Mouse (Mus musculus): ENCODE results near the gene Dgke. TPM values are rescaled to one million over a fixed set of nuclear protein-coding genes. Genes with fewer than 3 reads are reported as not detected.

The Dgke gene
- polyA plus RNA-seq, 1 experiment from 2014 or later, result 4.5 TPM

DNA sequence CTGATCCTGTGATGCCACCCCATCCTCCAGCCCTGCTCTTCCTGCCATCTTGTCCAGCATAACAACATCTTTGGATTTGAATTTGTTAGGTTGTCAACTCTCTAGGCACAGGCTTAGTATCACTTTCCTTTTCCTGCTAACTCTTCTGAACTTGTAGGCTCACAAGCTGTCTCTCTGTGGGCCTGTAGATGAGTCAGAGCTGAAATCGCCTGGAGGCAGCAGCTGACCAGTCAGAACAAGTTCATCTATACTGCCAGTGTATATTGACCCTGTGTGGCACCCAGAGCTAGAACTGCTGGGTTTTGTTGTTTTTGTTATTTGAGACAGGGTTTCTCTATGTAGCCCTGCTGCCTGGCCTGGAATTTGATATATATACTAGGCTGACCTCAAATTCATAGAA, 35.5 kb downstream of the Dgke start:
- ATAC-seq (ENCODE audit: low read depth), result no peak
- H3K27me3 ChIP-seq (ENCODE audit: control insufficient read depth, insufficient read depth, low read depth, low read length), result no peaks in the 10 kb centered on the region
- H3K4me2 ChIP-seq (ENCODE audit: low read depth, low read length), result no peak overlapping the region
- no peak overlapping the region for H3K9ac ChIP-seq (ENCODE audit: low read length)
- no peak overlapping the region for H3K27ac ChIP-seq (ENCODE audit: low read length)
- WGBS, result 69% methylated on average over 1 of the region's 1 CpGs
- H3K4me1 ChIP-seq (replicated peaks; ENCODE audit: control insufficient read depth, insufficient read depth, low read length), result peaks cover 10% of the 10 kb centered on the region
- no peak overlapping the region for H3K4me3 ChIP-seq (ENCODE audit: low read length)
- H3K9me3 ChIP-seq (ENCODE audit: control insufficient read depth, low read length), result no peaks in the 10 kb centered on the region
- no peaks in the 10 kb centered on the region for H3K36me3 ChIP-seq (ENCODE audit: control insufficient read depth, insufficient read depth, low read length)

DNA sequence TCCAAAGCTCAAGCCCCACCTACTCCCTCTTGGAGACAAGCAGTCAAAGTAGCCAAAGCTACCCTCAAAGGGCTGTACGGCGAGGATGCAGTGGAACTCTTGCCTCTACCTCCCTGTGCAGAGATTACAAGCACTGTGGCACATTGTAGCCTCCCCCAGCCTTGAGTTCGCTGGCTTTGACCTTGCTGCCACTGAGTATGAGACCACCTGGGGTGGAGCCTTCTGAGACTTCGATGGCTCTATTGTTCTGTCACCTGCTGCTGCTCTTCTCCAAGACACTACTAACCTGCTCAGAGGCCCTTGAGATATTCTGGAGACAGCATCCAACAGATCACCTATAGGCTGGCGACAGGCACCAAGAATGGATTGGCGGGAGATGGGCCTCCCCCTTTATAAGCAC, 36.1 kb downstream of the Dgke start:
- Histone ChIP-seq H3K4me3 (ENCODE audit: low read length) (no peak overlapping the region), H3K4me2 (ENCODE audit: low read depth, low read length) (no peak overlapping the region), H3K9me3 (ENCODE audit: control insufficient read depth, low read length) (no peaks in the 10 kb centered on the region), H3K9ac (ENCODE audit: low read length) (no peak overlapping the region), H3K36me3 (ENCODE audit: control insufficient read depth, insufficient read depth, low read length) (no peaks in the 10 kb centered on the region), H3K27ac (ENCODE audit: low read length) (no peak overlapping the region), H3K27me3 (ENCODE audit: control insufficient read depth, insufficient read depth, low read depth, low read length) (no peaks in the 10 kb centered on the region), H3K4me1 (replicated peaks; ENCODE audit: control insufficient read depth, insufficient read depth, low read length) (peaks cover 10% of the 10 kb centered on the region)
- WGBS, result 73% methylated on average over 6 of the region's 6 CpGs
- ATAC-seq (ENCODE audit: low read depth), result no peak

DNA sequence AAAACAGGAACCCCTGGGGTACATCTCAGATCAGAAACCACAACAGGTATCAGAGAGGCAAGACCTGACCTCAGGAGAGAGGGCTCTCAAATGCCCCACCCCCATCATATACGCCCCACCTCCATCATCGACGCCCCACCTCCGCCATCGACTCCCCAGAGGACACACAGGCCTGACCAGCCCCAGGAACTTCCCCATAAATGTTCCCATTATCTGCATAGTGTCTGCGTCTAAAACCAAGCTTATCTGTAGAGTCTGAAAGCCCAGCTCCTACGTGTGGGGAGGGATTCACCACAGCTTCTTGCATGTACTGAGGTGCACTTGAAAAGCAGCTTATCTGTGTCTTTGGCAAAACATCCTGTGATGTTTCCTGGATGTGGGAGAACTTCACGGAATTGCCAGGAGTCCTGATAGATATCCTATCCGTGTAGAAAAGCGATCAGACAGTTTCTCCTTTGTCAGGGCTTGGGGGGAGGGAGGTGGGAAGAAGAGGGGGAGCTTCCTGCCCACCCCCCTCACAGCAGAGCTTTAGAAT, 37.7 kb downstream of the Dgke start:
- peak overlapping the region; percentile 7 for H3K27ac ChIP-seq (ENCODE audit: low read length)

DNA sequence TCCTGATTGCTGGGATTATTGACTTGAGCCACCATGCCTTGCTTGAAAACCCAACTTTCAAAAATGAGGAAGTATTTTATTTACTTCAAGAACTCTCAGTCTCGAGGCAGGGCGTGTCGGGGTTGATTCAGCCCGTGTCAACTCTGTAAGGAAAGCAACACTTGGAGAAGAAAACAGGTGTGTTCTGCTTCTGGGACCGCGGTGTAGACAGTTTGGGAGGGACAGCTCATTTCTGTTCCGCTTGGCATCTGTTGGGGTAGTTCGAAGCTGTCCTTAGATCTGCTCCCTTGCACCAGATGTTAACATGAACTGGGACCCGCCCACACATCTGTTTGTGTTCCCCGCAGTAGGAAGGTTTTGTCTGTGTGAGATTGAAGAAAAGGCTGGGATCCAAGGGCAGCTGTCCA, 38.7 kb downstream of the Dgke start:
- ATAC-seq (ENCODE audit: low read depth), result no peak
- Histone ChIP-seq H3K9ac (ENCODE audit: low read length) (no peak overlapping the region), H3K27ac (ENCODE audit: low read length) (no peak overlapping the region), H3K4me3 (ENCODE audit: low read length) (no peak overlapping the region), H3K9me3 (ENCODE audit: control insufficient read depth, low read length) (no peaks in the 10 kb centered on the region), H3K4me1 (replicated peaks; ENCODE audit: control insufficient read depth, insufficient read depth, low read length) (peaks cover 17% of the 10 kb centered on the region), H3K4me2 (ENCODE audit: low read depth, low read length) (no peak overlapping the region), H3K27me3 (ENCODE audit: control insufficient read depth, insufficient read depth, low read depth, low read length) (no peaks in the 10 kb centered on the region), H3K36me3 (ENCODE audit: control insufficient read depth, insufficient read depth, low read length) (no peaks in the 10 kb centered on the region)
- 60% methylated on average over 10 of the region's 10 CpGs for WGBS

More for the DNA sequence above, 37.7 kb downstream of the Dgke start:
- Histone ChIP-seq H3K9me3 (ENCODE audit: control insufficient read depth, low read length) (no peaks in the 10 kb centered on the region), H3K27me3 (ENCODE audit: control insufficient read depth, insufficient read depth, low read depth, low read length) (no peaks in the 10 kb centered on the region), H3K4me2 (ENCODE audit: low read depth, low read length) (no peak overlapping the region), H3K4me1 (replicated peaks; ENCODE audit: control insufficient read depth, insufficient read depth, low read length) (peaks cover 17% of the 10 kb centered on the region), H3K4me3 (ENCODE audit: low read length) (no peak overlapping the region), H3K36me3 (ENCODE audit: control insufficient read depth, insufficient read depth, low read length) (no peaks in the 10 kb centered on the region), H3K9ac (ENCODE audit: low read length) (no peak overlapping the region)
- 28% methylated on average over 10 of the region's 10 CpGs for WGBS
- no peak for ATAC-seq (ENCODE audit: low read depth)

- Histone ChIP-seq H3K4me3 (ENCODE audit: low read length) (no peak overlapping the region), H3K4me1 (replicated peaks; ENCODE audit: control insufficient read depth, insufficient read depth, low read length) (peaks cover 17% of the 10 kb centered on the region), H3K27ac (ENCODE audit: low read length) (no peak overlapping the region), H3K27me3 (ENCODE audit: control insufficient read depth, insufficient read depth, low read depth, low read length) (no peaks in the 10 kb centered on the region), H3K4me2 (ENCODE audit: low read depth, low read length) (no peak overlapping the region), H3K36me3 (ENCODE audit: control insufficient read depth, insufficient read depth, low read length) (no peaks in the 10 kb centered on the region), H3K9me3 (ENCODE audit: control insufficient read depth, low read length) (no peaks in the 10 kb centered on the region), H3K9ac (ENCODE audit: low read length) (no peak overlapping the region)
- 94% methylated on average over 3 of the region's 3 CpGs for WGBS
- no peak for ATAC-seq (ENCODE audit: low read depth)
These were observed 40.5 kb downstream of the Dgke start for GRCm38 (mm10) chr11:89026117-89026516.

- no peak overlapping the region for H3K9ac ChIP-seq (ENCODE audit: low read length)
- 60% methylated on average over 3 of the region's 3 CpGs for WGBS
- no peak for ATAC-seq (ENCODE audit: low read depth)
- H3K4me2 ChIP-seq (ENCODE audit: low read depth, low read length), result no peak overlapping the region
- H3K27ac ChIP-seq (ENCODE audit: low read length), result no peak overlapping the region
- H3K36me3 ChIP-seq (ENCODE audit: control insufficient read depth, insufficient read depth, low read length), result no peaks in the 10 kb centered on the region
- H3K4me3 ChIP-seq (ENCODE audit: low read length), result no peak overlapping the region
- no peaks in the 10 kb centered on the region for H3K9me3 ChIP-seq (ENCODE audit: control insufficient read depth, low read length)
- H3K27me3 ChIP-seq (ENCODE audit: control insufficient read depth, insufficient read depth, low read depth, low read length), result no peaks in the 10 kb centered on the region
- H3K4me1 ChIP-seq (replicated peaks; ENCODE audit: control insufficient read depth, insufficient read depth, low read length), result peaks cover 17% of the 10 kb centered on the region
These were observed 41.0 kb downstream of the Dgke start for GRCm38 (mm10) chr11:89025603-89026002.

DNA sequence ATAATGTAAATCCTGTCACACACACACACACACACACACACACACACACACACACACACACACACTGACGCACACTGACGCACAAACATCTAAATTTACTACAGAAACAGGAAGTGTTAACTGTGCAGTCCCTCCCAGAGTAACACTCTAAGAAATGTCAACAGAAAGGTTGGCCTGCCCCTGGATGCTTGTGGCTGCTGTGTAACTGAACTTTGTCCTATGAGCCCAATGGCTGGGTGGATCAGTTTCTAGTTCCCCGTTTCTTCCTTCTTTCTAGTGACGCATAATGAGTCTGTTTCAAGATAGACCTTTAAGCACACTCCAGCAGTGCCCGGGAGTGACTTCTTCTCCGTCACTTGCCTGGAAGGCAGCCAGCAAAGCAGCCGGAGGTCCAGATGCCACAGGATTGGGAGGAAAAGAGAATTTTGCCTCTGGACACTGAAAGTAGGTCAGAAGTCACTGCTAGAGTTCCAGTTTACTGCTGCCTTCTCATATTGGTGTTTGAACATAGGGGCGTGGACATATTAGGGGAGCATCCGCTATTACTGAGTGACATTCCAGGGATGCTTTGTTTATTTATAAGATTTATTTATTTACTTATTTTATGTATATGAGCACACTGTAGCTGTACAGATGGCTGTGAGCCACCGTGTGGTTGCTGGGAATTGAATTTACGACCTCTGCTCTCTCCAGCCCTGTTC, 42.3 kb downstream of the Dgke start:
- WGBS, result 23% methylated on average over 11 of the region's 11 CpGs
- peak overlapping the region; percentile 85 for H3K27ac ChIP-seq (ENCODE audit: low read length)

DNA sequence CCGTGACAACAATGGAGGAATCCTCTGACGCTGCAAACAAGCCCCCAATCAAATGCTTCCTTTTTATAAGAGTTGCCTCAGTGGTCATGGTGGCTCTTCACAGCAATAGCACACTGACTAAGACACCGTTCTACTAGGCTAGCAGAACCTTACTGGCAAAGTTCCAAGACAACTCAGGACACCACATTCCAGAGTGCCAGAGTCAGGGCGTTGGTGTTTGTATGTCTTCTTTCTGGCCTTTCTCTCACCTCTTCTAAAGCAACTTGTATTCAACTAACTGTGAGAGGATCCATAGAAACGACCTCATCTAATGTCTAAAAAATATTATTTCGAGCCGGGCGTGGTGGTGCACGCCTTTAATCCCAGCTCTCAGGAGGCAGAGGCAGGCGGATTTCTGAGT, 43.2 kb downstream of the Dgke start:
- H3K4me2 ChIP-seq (ENCODE audit: low read depth, low read length), result no peak overlapping the region
- WGBS, result 55% methylated on average over 10 of the region's 10 CpGs
- no peak for ATAC-seq (ENCODE audit: low read depth)

More for the DNA sequence above, 42.3 kb downstream of the Dgke start:
- no peak overlapping the region for H3K9ac ChIP-seq (ENCODE audit: low read length)
- ATAC-seq (ENCODE audit: low read depth), result peak; percentile 81
- H3K4me3 ChIP-seq (ENCODE audit: low read length), result no peak overlapping the region
- H3K9me3 ChIP-seq (ENCODE audit: control insufficient read depth, low read length), result no peaks in the 10 kb centered on the region
- peaks cover 17% of the 10 kb centered on the region for H3K4me1 ChIP-seq (replicated peaks; ENCODE audit: control insufficient read depth, insufficient read depth, low read length)
- no peaks in the 10 kb centered on the region for H3K36me3 ChIP-seq (ENCODE audit: control insufficient read depth, insufficient read depth, low read length)
- 0 out of 2 replicates have a peak overlapping the region, but pooled peaks have one; percentile 29 for H3K4me2 ChIP-seq (ENCODE audit: low read depth, low read length)
- H3K27me3 ChIP-seq (ENCODE audit: control insufficient read depth, insufficient read depth, low read depth, low read length), result no peaks in the 10 kb centered on the region

GRCm38 (mm10) chr11:89022120-89022731, 44.4 kb downstream of the Dgke start:
- Histone ChIP-seq H3K27ac (ENCODE audit: low read length) (no peak overlapping the region), H3K27me3 (ENCODE audit: control insufficient read depth, insufficient read depth, low read depth, low read length) (no peaks in the 10 kb centered on the region), H3K36me3 (ENCODE audit: control insufficient read depth, insufficient read depth, low read length) (no peaks in the 10 kb centered on the region), H3K4me3 (ENCODE audit: low read length) (no peak overlapping the region), H3K4me1 (replicated peaks; ENCODE audit: control insufficient read depth, insufficient read depth, low read length) (peaks cover 7% of the 10 kb centered on the region; the same call in 1 of the 2 replicates), H3K9ac (ENCODE audit: low read length) (no peak overlapping the region), H3K4me2 (ENCODE audit: low read depth, low read length) (no peak overlapping the region), H3K9me3 (ENCODE audit: control insufficient read depth, low read length) (no peaks in the 10 kb centered on the region)
- 39% methylated on average over 8 of the region's 8 CpGs for WGBS
- ATAC-seq (ENCODE audit: low read depth), result no peak

More for the DNA sequence above, 43.2 kb downstream of the Dgke start:
- no peaks in the 10 kb centered on the region for H3K36me3 ChIP-seq (ENCODE audit: control insufficient read depth, insufficient read depth, low read length)
- no peak overlapping the region for H3K4me3 ChIP-seq (ENCODE audit: low read length)
- H3K9me3 ChIP-seq (ENCODE audit: control insufficient read depth, low read length), result no peaks in the 10 kb centered on the region
- peaks cover 11% of the 10 kb centered on the region for H3K4me1 ChIP-seq (replicated peaks; ENCODE audit: control insufficient read depth, insufficient read depth, low read length)
- H3K27ac ChIP-seq (ENCODE audit: low read length), result no peak overlapping the region
- H3K27me3 ChIP-seq (ENCODE audit: control insufficient read depth, insufficient read depth, low read depth, low read length), result no peaks in the 10 kb centered on the region
- H3K9ac ChIP-seq (ENCODE audit: low read length), result no peak overlapping the region

Measured in lung, embryonic 16.5 days (tissue).